Mouse (Mus musculus) neural tube, embryonic 15.5 days (tissue): ENCODE measurements around the gene Krt27. TPM values are rescaled to one million over a fixed set of nuclear protein-coding genes. Genes with fewer than 3 reads are reported as not detected.

Source experiments
- ATAC-seq: fragments of 200-750 bp; cut with Nextera tagmentation; 2 replicates; pipeline ENCODE4 v1.8.0; 2017; ENCODE audit warnings: mild to moderate bottlenecking, moderate TSS enrichment, moderate library complexity; ENCODE audit not compliant: low FRiP score
- H3K27ac ChIP-seq: fragments of 300-500 bp; sonication (generic); replicated peaks from 2 replicates; pipeline ENCODE4 v1.5.1; 2015; ENCODE audit warnings: mild to moderate bottlenecking, inconsistent platforms
- H3K27me3 ChIP-seq: fragments of 300-500 bp; sonication (generic); replicated peaks from 2 replicates; pipeline ENCODE4 v1.6.1; 2015; ENCODE audit warnings: inconsistent platforms
- H3K36me3 ChIP-seq: fragments of 300-500 bp; sonication (generic); 2 replicates; pipeline ENCODE4 v1.6.1; 2015; ENCODE audit warnings: inconsistent platforms
- H3K4me1 ChIP-seq: fragments of 300-500 bp; sonication (generic); 2 replicates; pipeline ENCODE4 v1.6.1; 2015; ENCODE audit warnings: inconsistent platforms
- H3K4me2 ChIP-seq: fragments of 300-500 bp; sonication (generic); 2 replicates; pipeline ENCODE4 v1.6.1; 2015; ENCODE audit warnings: inconsistent platforms, mild to moderate bottlenecking, moderate library complexity
- H3K4me3 ChIP-seq: fragments of 300-500 bp; sonication (generic); replicated peaks from 2 replicates; pipeline ENCODE4 v1.5.1; 2015; ENCODE audit warnings: mild to moderate bottlenecking, inconsistent platforms
- H3K9ac ChIP-seq: fragments of 300-500 bp; sonication (generic); replicated peaks from 2 replicates; pipeline ENCODE4 v1.6.1; 2015; ENCODE audit warnings: mild to moderate bottlenecking, inconsistent platforms
- H3K9me3 ChIP-seq: fragments of 300-500 bp; sonication (generic); replicated peaks from 2 replicates; pipeline ENCODE4 v1.6.1; 2016; ENCODE audit warnings: inconsistent platforms
- WGBS: fragments of 180-500 bp; shearing (Covaris S2); methylation state at CpG from one replicate; pipeline ENCODE4 v1.1.7; 2015; ENCODE audit warnings: mixed read lengths; 5-methylcytosine and 5-hydroxymethylcytosine counted together
- polyA plus RNA-seq: library from polyadenylated mRNA; unstranded; fragments of >200 nt; fragmentation: Nextera tagmentation; extraction: Ambion mirVana; gene quantifications from 2 replicates; pipeline ENCODE4 v1.2.1, GENCODE M21; 2015

The Krt27 gene
- polyA plus RNA-seq, 1 experiment from 2014 or later = 0.33 TPM

DNA sequence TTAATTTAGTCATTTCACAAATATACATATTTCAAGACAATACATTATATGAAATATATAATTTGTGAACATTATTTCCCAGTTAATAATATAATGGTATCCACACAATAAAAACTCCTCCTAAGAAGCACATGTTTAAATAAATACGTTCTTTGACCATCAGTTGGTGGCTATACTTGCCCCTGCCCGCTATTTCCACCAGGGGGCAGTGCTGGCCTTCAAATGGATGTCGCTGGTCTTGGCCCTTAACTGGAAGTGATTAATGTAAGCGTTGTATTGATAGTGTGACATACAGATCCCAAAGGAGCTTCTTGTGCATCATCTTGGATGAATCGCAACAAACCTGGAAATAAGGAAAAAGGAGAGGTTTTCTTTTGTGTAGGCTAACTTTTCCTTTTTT lies 28.7 kb upstream of the Krt27 start:
- peaks cover 29% of the 10 kb centered on the region for H3K27me3 ChIP-seq
- no peak for ATAC-seq
- no peak overlapping the region for H3K27ac ChIP-seq
- no peak overlapping the region for H3K4me3 ChIP-seq
- no peaks in the 10 kb centered on the region for H3K9me3 ChIP-seq
- WGBS = 12% methylated on average over 5 of the region's 5 CpGs
- no peak overlapping the region for H3K9ac ChIP-seq
- H3K4me2 ChIP-seq = no peak overlapping the region
- H3K36me3 ChIP-seq = no peaks in the 10 kb centered on the region
- no peaks in the 10 kb centered on the region for H3K4me1 ChIP-seq

DNA sequence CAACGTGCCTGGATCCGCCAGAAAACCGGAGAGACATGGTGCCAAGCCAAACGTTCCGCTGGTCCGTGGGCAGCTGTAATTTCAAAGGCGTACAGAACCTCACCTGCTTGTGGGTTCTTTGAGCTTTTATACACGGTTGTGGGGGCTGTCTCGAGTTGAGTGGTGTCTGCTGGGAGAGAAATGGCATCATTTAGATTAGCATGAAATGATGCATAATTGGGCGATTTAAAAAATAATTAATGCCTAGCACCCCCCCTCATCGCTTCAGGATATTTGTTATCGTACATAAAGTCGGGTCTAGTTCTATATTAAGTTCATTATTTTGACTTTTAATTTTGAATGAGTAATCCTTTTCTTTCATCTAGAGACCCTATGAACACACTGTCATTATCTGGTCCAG lies 23.9 kb upstream of the Krt27 start, which contains the start of gene Krt28:
Gene Krt28 (minus strand): TSS at position 101 of the 400 bp plus-strand sequence.
- H3K4me3 ChIP-seq = no peak within 1 kb of the TSS
- H3K27me3 ChIP-seq = peaks cover 8% of the 10 kb centered on the region
- WGBS = 84% methylated on average over 13 of the region's 13 CpGs
- no peak within 1 kb of the TSS for H3K27ac ChIP-seq
- no peak within 1 kb of the TSS for H3K4me2 ChIP-seq
- H3K9me3 ChIP-seq = no peaks in the 10 kb centered on the region
- H3K36me3 ChIP-seq = no peaks in the 10 kb centered on the region
- H3K9ac ChIP-seq = no peak within 1 kb of the TSS
- ATAC-seq = no peak
- H3K4me1 ChIP-seq = no peaks in the 10 kb centered on the region

DNA sequence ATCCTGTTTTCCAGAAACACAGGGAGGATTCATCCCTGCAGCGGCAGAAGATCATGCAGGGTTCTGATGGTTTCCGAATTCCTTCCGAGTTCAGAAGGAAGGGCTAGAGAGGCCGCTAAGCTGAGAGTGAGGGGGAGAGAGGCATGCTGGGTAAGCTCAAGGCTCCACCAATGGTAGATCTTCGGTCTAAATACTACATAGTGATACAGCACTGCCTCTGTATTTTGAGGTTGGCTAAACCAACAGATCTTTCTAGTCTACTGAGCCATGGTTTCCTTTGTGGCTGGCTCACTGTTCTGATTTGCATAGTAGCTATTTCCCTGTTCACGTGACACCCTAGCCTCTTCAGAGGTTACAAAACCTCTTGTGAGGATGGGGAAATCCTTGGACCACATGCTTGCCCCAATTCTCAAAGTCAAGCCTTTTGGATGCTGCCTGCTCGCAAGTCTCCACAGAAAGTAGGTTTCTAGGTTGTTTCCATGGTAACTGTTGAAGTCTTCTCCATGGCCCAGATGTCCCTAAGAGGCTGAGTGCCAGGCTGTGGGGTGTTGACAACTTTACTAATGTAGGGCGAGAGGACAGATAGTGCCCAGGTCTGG lies 19.0 kb upstream of the Krt27 start:
- H3K4me1 ChIP-seq = no peaks in the 10 kb centered on the region
- H3K27me3 ChIP-seq = peaks cover 5% of the 10 kb centered on the region; the same call in 1 of the 2 replicates
- H3K27ac ChIP-seq = no peak overlapping the region
- H3K4me2 ChIP-seq = no peak overlapping the region
- no peaks in the 10 kb centered on the region for H3K36me3 ChIP-seq
- no peaks in the 10 kb centered on the region for H3K9me3 ChIP-seq
- no peak overlapping the region for H3K9ac ChIP-seq
- ATAC-seq = no peak
- WGBS = 85% methylated on average over 8 of the region's 8 CpGs
- H3K4me3 ChIP-seq = no peak overlapping the region

DNA sequence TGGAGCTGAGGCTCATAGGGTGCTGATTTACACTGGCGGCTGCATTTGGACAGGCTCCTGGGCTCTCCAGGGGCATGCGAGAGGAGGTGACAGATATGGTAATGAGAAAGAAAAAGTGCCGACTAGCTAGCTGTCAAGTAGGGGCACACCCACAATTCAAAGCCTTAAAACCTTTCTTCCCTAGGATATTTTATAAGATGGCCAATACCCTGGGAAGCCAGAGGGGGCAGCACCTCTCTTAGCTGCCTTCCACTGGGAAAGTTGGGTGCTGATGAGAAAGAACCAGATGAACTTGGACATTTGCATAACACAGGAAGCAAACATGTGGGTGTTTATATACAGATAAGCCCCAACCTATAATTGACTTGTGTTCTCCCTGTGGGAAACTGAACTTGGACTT lies 18.3 kb upstream of the Krt27 start:
- Histone ChIP-seq H3K4me2 (no peak overlapping the region), H3K4me1 (no peaks in the 10 kb centered on the region), H3K9ac (no peak overlapping the region), H3K9me3 (no peaks in the 10 kb centered on the region), H3K27me3 (peaks cover 5% of the 10 kb centered on the region; the same call in 1 of the 2 replicates), H3K27ac (no peak overlapping the region), H3K4me3 (no peak overlapping the region), H3K36me3 (no peaks in the 10 kb centered on the region)
- ATAC-seq = no peak
- 12% methylated on average over 3 of the region's 3 CpGs for WGBS

DNA sequence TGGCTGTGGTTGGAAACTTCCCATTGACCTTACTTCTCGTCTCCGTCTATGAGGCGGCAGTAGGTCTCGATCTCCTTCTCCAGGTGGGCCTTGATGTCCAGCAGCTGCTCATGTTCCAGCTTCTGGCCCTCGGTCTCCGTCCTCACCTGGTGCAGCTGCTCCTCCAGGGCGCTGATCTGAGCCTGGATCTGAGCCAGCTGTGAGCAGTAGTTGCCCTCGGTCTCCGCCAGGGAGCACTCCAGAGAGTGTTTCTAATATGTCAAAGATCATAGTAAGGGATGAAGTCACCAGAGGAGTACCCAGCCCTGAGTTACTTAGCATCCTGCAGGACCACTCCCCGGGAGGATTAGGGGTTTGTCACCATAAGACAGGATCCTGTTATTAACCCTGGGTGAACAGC lies 15.9 kb upstream of the Krt27 start:
- Histone ChIP-seq H3K9ac (no peak overlapping the region), H3K4me1 (no peaks in the 10 kb centered on the region), H3K27ac (no peak overlapping the region), H3K27me3 (0 out of 2 replicates have a peak, but pooled peaks cover 5% of the 10 kb centered on the region), H3K36me3 (no peaks in the 10 kb centered on the region), H3K9me3 (no peaks in the 10 kb centered on the region), H3K4me3 (no peak overlapping the region), H3K4me2 (no peak overlapping the region)
- 50% methylated on average over 10 of the region's 10 CpGs for WGBS
- no peak for ATAC-seq

DNA sequence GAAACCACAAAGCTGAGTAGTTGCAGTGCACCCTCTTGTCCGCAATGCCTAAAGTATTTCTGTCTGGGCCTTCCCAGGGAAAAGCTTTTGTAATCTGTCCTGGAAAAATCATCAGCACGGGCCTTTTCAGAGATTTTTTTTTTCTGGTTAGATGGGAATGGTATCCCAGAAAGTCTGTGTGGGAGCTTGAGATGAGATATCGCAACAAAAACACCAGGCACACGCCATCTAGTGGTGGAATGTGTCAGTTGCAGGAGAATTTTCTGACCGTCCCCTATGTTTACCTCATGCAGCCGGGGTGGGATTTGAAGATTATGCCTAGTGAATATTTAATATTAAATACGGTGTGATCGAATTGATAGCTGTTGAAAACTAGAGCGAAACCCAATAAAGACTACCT lies 13.5 kb upstream of the Krt27 start:
- Histone ChIP-seq H3K27ac (no peak overlapping the region), H3K36me3 (no peaks in the 10 kb centered on the region), H3K9ac (no peak overlapping the region), H3K27me3 (0 out of 2 replicates have a peak, but pooled peaks cover 5% of the 10 kb centered on the region), H3K9me3 (no peaks in the 10 kb centered on the region), H3K4me1 (no peaks in the 10 kb centered on the region), H3K4me2 (no peak overlapping the region), H3K4me3 (no peak overlapping the region)
- no peak for ATAC-seq
- 26% methylated on average over 9 of the region's 9 CpGs for WGBS

DNA sequence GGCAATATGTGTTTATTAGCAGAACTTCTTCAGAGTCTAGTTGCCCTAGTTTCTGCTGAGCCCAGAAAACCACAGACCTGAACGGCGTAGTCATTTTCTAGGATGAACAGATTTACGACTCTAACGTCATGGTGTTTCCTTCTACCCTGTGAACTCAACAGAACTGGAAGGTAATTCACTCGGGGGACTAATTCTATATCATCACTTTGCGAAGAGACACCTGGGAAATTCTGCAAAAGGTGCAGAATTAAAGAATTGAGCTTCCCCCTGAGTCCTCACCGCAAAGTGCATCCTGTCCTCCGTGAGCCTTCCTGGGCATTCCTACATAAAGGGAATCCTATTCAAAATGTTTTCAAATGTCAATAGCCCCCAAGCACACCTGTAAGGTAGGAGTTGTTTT lies 10.5 kb upstream of the Krt27 start:
- Histone ChIP-seq H3K27me3 (0 out of 2 replicates have a peak, but pooled peaks cover 5% of the 10 kb centered on the region), H3K27ac (no peak overlapping the region), H3K4me3 (no peak overlapping the region), H3K36me3 (no peaks in the 10 kb centered on the region), H3K9me3 (no peaks in the 10 kb centered on the region), H3K4me2 (no peak overlapping the region), H3K9ac (no peak overlapping the region), H3K4me1 (no peaks in the 10 kb centered on the region)
- no peak for ATAC-seq
- WGBS = 78% methylated on average over 8 of the region's 8 CpGs

DNA sequence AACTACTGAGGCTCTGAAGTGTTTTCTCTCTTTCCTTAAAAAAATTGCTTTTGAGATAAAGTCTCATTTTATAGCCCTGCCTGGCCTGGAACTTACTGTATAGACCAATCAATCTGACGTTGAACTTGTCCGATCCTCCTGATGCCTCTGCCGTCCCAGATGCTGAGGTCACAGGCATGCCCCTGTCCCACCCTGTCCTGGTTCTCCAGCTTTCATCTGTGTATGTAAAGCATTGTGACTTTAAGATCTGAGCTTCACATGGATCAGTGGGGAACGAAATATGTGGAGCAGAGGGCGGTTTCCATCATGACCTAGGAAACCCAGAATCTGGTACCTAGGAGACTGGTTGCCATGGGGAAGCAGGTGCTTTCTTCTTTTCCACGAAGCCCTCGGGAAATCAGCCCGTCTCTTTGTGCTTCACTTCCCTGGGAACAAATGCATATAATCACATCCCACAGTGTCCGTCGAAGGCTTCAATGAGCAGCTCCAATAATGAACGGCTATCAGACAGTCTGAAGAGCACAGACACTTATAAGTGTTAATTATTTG lies 11.5 kb downstream of the Krt27 start:
- Histone ChIP-seq H3K9me3 (no peaks in the 10 kb centered on the region), H3K4me3 (no peak overlapping the region), H3K9ac (no peak overlapping the region), H3K4me2 (no peak overlapping the region), H3K4me1 (0 out of 2 replicates have a peak, but pooled peaks cover 3% of the 10 kb centered on the region), H3K27me3 (no peaks in the 10 kb centered on the region), H3K36me3 (no peaks in the 10 kb centered on the region), H3K27ac (no peak overlapping the region)
- ATAC-seq = no peak
- WGBS = 19% methylated on average over 11 of the region's 11 CpGs

DNA sequence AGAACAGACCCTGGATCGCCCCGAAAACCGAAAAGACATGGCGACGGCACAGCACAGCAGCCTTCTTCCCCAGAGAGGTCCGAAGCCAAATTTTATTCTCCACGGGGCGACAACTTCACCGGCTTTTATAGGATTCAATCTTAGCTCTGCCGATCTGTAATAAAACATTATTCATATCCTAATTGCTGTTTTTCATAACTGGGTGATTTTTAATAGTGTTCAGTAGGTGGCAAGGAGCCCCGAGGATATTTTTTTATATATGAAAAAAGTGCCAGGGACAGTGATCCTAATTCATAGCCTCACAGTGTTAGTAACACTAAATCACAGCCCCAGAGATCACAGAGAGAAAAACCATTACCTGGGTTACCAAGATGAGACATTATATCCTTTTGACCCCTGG lies 13.0 kb downstream of the Krt27 start, which contains the start of gene Krt26:
Gene Krt26 (minus strand): TSS at position 101 of the 400 bp plus-strand sequence.
- H3K4me3 ChIP-seq = no peak within 1 kb of the TSS
- no peaks in the 10 kb centered on the region for H3K36me3 ChIP-seq
- no peaks in the 10 kb centered on the region for H3K27me3 ChIP-seq
- no peaks in the 10 kb centered on the region for H3K9me3 ChIP-seq
- 87% methylated on average over 11 of the region's 11 CpGs for WGBS
- H3K27ac ChIP-seq = no peak within 1 kb of the TSS
- no peak for ATAC-seq
- H3K9ac ChIP-seq = no peak within 1 kb of the TSS
- H3K4me1 ChIP-seq = 0 out of 2 replicates have a peak, but pooled peaks cover 3% of the 10 kb centered on the region
- H3K4me2 ChIP-seq = no peak within 1 kb of the TSS

DNA sequence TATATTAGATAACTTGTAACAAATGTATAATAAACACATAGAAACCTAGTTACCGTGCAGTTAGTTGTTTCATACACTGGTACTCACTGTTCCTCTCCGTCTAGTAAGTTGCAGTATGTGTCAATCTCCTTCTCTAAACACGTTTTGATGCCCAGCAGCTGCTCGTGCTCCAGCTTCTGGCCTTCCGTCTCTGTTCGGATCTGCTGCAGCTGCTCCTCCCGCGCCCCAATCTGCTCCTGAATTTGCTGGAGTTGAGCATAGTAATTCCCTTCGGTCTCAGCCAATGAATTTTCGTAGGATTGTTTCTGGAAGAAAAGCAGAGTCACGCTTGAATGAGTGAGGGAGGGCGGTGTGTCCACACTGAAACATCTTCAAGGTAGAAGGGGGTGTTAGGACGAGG lies 17.5 kb downstream of the Krt27 start:
- Histone ChIP-seq H3K4me2 (no peak overlapping the region), H3K27me3 (no peaks in the 10 kb centered on the region), H3K4me1 (no peaks in the 10 kb centered on the region), H3K4me3 (no peak overlapping the region), H3K9ac (no peak overlapping the region), H3K36me3 (no peaks in the 10 kb centered on the region), H3K9me3 (no peaks in the 10 kb centered on the region), H3K27ac (no peak overlapping the region)
- no peak for ATAC-seq
- 56% methylated on average over 13 of the region's 13 CpGs for WGBS

DNA sequence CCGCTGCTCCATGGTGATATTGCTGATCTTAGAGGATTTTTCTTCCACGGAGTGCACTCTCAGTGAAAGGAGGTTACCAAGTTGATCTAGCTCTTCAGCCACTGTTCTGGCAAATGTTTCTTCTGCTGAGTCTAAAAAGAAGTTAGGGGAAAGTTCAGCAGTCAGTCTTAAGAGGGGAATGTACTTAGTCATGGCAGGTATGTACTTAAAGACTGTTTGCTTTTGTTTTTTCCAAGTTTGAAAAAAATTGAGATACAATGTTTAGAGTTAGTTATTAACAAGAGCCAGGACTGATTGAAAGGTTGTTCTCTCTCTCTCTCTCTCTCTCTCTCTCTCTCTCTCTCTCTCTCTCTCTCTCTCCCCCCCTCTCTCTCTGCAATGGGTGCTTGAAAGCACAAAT lies 21.2 kb downstream of the Krt27 start:
- Histone ChIP-seq H3K4me2 (no peak overlapping the region), H3K36me3 (no peaks in the 10 kb centered on the region), H3K27ac (no peak overlapping the region), H3K9me3 (no peaks in the 10 kb centered on the region), H3K9ac (no peak overlapping the region), H3K27me3 (no peaks in the 10 kb centered on the region), H3K4me3 (no peak overlapping the region), H3K4me1 (no peaks in the 10 kb centered on the region)
- ATAC-seq = no peak
- 66% methylated on average over 2 of the region's 2 CpGs for WGBS

DNA sequence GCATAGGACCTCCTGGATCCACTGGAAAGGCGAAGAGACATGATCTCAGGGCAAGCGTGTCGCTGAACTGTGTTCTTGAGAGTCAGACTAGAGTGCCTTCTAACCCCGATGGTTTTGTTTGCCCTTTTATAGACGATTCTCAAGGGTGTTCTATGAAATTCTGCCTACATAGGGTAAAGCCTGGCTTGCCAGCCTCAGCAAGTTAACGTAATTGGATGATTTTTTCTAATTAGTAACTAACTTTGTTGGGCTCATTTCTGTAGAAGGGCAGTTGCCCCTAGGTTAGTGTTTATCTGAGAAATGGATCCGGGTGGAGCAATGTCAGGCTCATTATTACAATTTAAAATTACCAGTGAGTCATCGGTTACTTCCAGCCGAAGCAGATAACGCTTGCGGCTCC lies 28.1 kb downstream of the Krt27 start, which contains the start of gene Krt25:
Gene Krt25 (minus strand): TSS at position 101 of the 400 bp plus-strand sequence.
- Histone ChIP-seq H3K9me3 (no peaks in the 10 kb centered on the region), H3K36me3 (no peaks in the 10 kb centered on the region), H3K27ac (no peak within 1 kb of the TSS), H3K27me3 (no peaks in the 10 kb centered on the region), H3K4me2 (no peak within 1 kb of the TSS), H3K4me3 (no peak within 1 kb of the TSS), H3K4me1 (no peaks in the 10 kb centered on the region), H3K9ac (no peak within 1 kb of the TSS)
- ATAC-seq = no peak
- WGBS = 93% methylated on average over 11 of the region's 11 CpGs
